Mouse (Mus musculus) hindbrain, embryonic 11.5 days (tissue): ENCODE measurements around the gene Fhit. TPM values are rescaled to one million over a fixed set of nuclear protein-coding genes. Genes with fewer than 3 reads are reported as not detected.

ENCODE experiments used
- ATAC-seq: fragments of 200-750 bp; cut with Nextera tagmentation; 2 replicates; pipeline ENCODE4 v1.8.0; 2017; ENCODE audit warnings: mild to moderate bottlenecking, moderate TSS enrichment, moderate library complexity; ENCODE audit not compliant: low FRiP score
- DNase-seq: peaks from one replicate; pipeline ENCODE4 v3.0.0-alpha.2; 2015; ENCODE audit warnings: low spot score
- H3K27ac ChIP-seq: fragments of 300-500 bp; sonication (generic); 2 replicates; pipeline ENCODE4 v1.5.1; 2014; ENCODE audit warnings: mild to moderate bottlenecking, low read depth, low read length
- H3K27me3 ChIP-seq: fragments of 300-500 bp; sonication (generic); 2 replicates; pipeline ENCODE4 v1.6.1; 2014; ENCODE audit warnings: mild to moderate bottlenecking, low read length, moderate library complexity, mixed read lengths; ENCODE audit not compliant: control insufficient read depth, insufficient read depth
- H3K36me3 ChIP-seq: fragments of 300-500 bp; sonication (generic); 2 replicates; pipeline ENCODE4 v1.6.1; 2014; ENCODE audit warnings: mild to moderate bottlenecking, low read length, moderate library complexity, mixed read lengths; ENCODE audit not compliant: control insufficient read depth, insufficient read depth
- H3K4me1 ChIP-seq: fragments of 300-500 bp; sonication (generic); replicated peaks from 2 replicates; pipeline ENCODE4 v1.6.1; 2014; ENCODE audit warnings: low read length, mixed read lengths; ENCODE audit not compliant: control insufficient read depth, insufficient read depth
- H3K4me2 ChIP-seq: fragments of 300-500 bp; sonication (generic); replicated peaks from 2 replicates; pipeline ENCODE4 v1.6.1; 2014; ENCODE audit warnings: mild to moderate bottlenecking, low read depth, low read length
- H3K4me3 ChIP-seq: fragments of 300-500 bp; sonication (generic); 2 replicates; pipeline ENCODE4 v1.5.1; 2014; ENCODE audit warnings: low read depth, low read length
- H3K9ac ChIP-seq: fragments of 300-500 bp; sonication (generic); 2 replicates; pipeline ENCODE4 v1.6.1; 2014; ENCODE audit warnings: low read depth, low read length
- H3K9me3 ChIP-seq: fragments of 300-500 bp; sonication (generic); 2 replicates; pipeline ENCODE4 v1.6.1; 2016; ENCODE audit warnings: low read length; ENCODE audit not compliant: control insufficient read depth
- WGBS: fragments of 180-500 bp; shearing (Covaris S2); extraction: QIAGEN DNeasy Blood & Tissue Kit; methylation state at CpG from one replicate; pipeline ENCODE4 v1.1.7; 2014; 5-methylcytosine and 5-hydroxymethylcytosine counted together
- polyA plus RNA-seq: library from polyadenylated mRNA; unstranded; fragments of >200 nt; fragmentation: Nextera tagmentation; extraction: Ambion mirVana; gene quantifications from 2 replicates; pipeline ENCODE4 v1.2.1, GENCODE M21; 2014

The Fhit gene
- polyA plus RNA-seq, 1 experiment from 2014 or later: 5.0 TPM

GRCm38 (mm10) chr14:11021391-11021790 is 140.4 kb downstream of the Fhit start:
- DNase-seq (no peak), ATAC-seq (no peak)
- H3K27ac ChIP-seq: no peak overlapping the region
- H3K27me3 ChIP-seq: no peaks in the 10 kb centered on the region
- H3K9me3 ChIP-seq: no peaks in the 10 kb centered on the region
- no peaks in the 10 kb centered on the region for H3K4me1 ChIP-seq
- no peak overlapping the region for H3K4me3 ChIP-seq
- no peaks in the 10 kb centered on the region for H3K36me3 ChIP-seq
- H3K4me2 ChIP-seq: no peak overlapping the region
- H3K9ac ChIP-seq: no peak overlapping the region
- WGBS: 17% methylated on average over 3 of the region's 3 CpGs

GRCm38 (mm10) chr14:10978651-10979050 is 183.2 kb downstream of the Fhit start:
- WGBS: 96% methylated on average over 3 of the region's 3 CpGs
- H3K9me3 ChIP-seq: no peaks in the 10 kb centered on the region
- ATAC-seq (no peak), DNase-seq (no peak)
- no peaks in the 10 kb centered on the region for H3K4me1 ChIP-seq
- no peaks in the 10 kb centered on the region for H3K36me3 ChIP-seq
- H3K4me3 ChIP-seq: no peak overlapping the region
- no peaks in the 10 kb centered on the region for H3K27me3 ChIP-seq
- no peak overlapping the region for H3K27ac ChIP-seq
- H3K9ac ChIP-seq: no peak overlapping the region
- H3K4me2 ChIP-seq: no peak overlapping the region

GRCm38 (mm10) chr14:10941647-10942046 is 220.2 kb downstream of the Fhit start:
- 92% methylated on average over 1 of the region's 1 CpGs for WGBS
- no peak overlapping the region for H3K4me3 ChIP-seq
- ATAC-seq: no peak

GRCm38 (mm10) chr14:10933667-10934066 is 228.2 kb downstream of the Fhit start:
- WGBS: 46% methylated on average over 3 of the region's 3 CpGs
- no peak for ATAC-seq

More at GRCm38 (mm10) chr14:10941647-10942046, 220.2 kb downstream of the Fhit start:
- no peak for DNase-seq
- Histone ChIP-seq H3K4me2 (no peak overlapping the region), H3K9me3 (no peaks in the 10 kb centered on the region), H3K27me3 (no peaks in the 10 kb centered on the region), H3K4me1 (no peaks in the 10 kb centered on the region), H3K36me3 (no peaks in the 10 kb centered on the region), H3K27ac (no peak overlapping the region), H3K9ac (no peak overlapping the region)

GRCm38 (mm10) chr14:10917893-10918803 is 243.7 kb downstream of the Fhit start:
- WGBS: 83% methylated on average over 7 of the region's 7 CpGs
- no peak overlapping the region for H3K4me2 ChIP-seq
- H3K27me3 ChIP-seq: no peaks in the 10 kb centered on the region
- no peak overlapping the region for H3K9ac ChIP-seq
- no peak overlapping the region for H3K27ac ChIP-seq
- no peaks in the 10 kb centered on the region for H3K36me3 ChIP-seq
- DNase-seq (no peak), ATAC-seq (no peak)
- H3K4me3 ChIP-seq: no peak overlapping the region
- H3K4me1 ChIP-seq: no peaks in the 10 kb centered on the region
- H3K9me3 ChIP-seq: no peaks in the 10 kb centered on the region

More at GRCm38 (mm10) chr14:10933667-10934066, 228.2 kb downstream of the Fhit start:
- no peaks in the 10 kb centered on the region for H3K36me3 ChIP-seq
- no peaks in the 10 kb centered on the region for H3K27me3 ChIP-seq
- H3K9me3 ChIP-seq: no peaks in the 10 kb centered on the region
- no peak for DNase-seq
- no peak overlapping the region for H3K27ac ChIP-seq
- H3K4me1 ChIP-seq: no peaks in the 10 kb centered on the region
- H3K4me3 ChIP-seq: no peak overlapping the region
- H3K4me2 ChIP-seq: no peak overlapping the region
- no peak overlapping the region for H3K9ac ChIP-seq

- Histone ChIP-seq H3K4me1 (no peaks in the 10 kb centered on the region), H3K27ac (no peak overlapping the region), H3K27me3 (no peaks in the 10 kb centered on the region), H3K4me3 (no peak overlapping the region), H3K4me2 (no peak overlapping the region), H3K36me3 (no peaks in the 10 kb centered on the region), H3K9me3 (no peaks in the 10 kb centered on the region), H3K9ac (no peak overlapping the region)
- DNase-seq (no peak), ATAC-seq (no peak)
- WGBS: 76% methylated on average over 2 of the region's 2 CpGs
These were observed 253.8 kb downstream of the Fhit start for GRCm38 (mm10) chr14:10908011-10908410.

- H3K9me3 ChIP-seq: no peaks in the 10 kb centered on the region
- H3K4me1 ChIP-seq: no peaks in the 10 kb centered on the region
- 50% methylated on average over 1 of the region's 1 CpGs for WGBS
- H3K4me2 ChIP-seq: no peak overlapping the region
- no peak overlapping the region for H3K4me3 ChIP-seq
- H3K27me3 ChIP-seq: no peaks in the 10 kb centered on the region
- DNase-seq: no peak
- no peak for ATAC-seq
- H3K27ac ChIP-seq: no peak overlapping the region
- H3K36me3 ChIP-seq: no peaks in the 10 kb centered on the region
- H3K9ac ChIP-seq: no peak overlapping the region
These were observed 279.1 kb downstream of the Fhit start for GRCm38 (mm10) chr14:10882759-10883158.

- Histone ChIP-seq H3K36me3 (no peaks in the 10 kb centered on the region), H3K4me3 (no peak overlapping the region), H3K9me3 (no peaks in the 10 kb centered on the region), H3K27ac (no peak overlapping the region), H3K4me2 (no peak overlapping the region), H3K27me3 (no peaks in the 10 kb centered on the region), H3K9ac (no peak overlapping the region), H3K4me1 (no peaks in the 10 kb centered on the region)
- ATAC-seq (no peak), DNase-seq (no peak)
- WGBS: 79% methylated on average over 2 of the region's 2 CpGs
These were observed 281.1 kb downstream of the Fhit start for GRCm38 (mm10) chr14:10880749-10881148.
